23 mouse cellular contexts compared by ENCODE assay signal in the genomic region with DNA sequence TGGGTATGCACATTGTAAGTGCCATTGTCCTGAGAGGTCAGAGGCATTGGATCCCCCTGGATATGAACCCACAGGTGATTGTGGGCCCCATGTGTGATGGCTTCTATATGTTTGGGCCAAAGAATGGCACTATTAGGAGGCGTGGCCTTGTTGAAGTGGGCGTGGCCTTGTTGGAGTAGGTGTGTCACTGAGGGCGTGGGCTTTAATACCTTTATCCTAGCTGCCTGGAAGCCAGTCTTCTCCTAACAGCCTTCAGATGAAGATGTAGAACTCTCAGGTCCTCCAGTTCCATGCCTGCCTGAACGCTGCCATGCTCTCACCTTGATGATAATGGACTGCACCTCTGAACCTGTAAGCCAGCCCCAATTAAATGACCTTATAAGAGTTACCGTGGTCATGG. TPM values are rescaled to one million over a fixed set of nuclear protein-coding genes. Genes with fewer than 3 reads are reported as not detected.
DNase-seq lines count a peak whose midpoint lies in the region; ATAC-seq and TF ChIP-seq lines count a peak whose summit lies in the region.
"Had no signal": no experiment of that assay in that cellular context is flagged by ENCODE, and none has a peak within 500 bp of the region (broad histone marks: within the 10 kb centered on the region; RNA-seq: fewer than 3 reads in every experiment).

No protein-coding gene starts in this region.

- WGBS in forebrain, embryonic 11.5 days: 51% methylated on average over 5 of the region's 5 CpGs
- 53% methylated on average over 5 of the region's 5 CpGs for WGBS in forebrain, embryonic 15.5 days
- WGBS in midbrain, embryonic 13.5 days: 50% methylated on average over 5 of the region's 5 CpGs

- TF ChIP-seq EP300 in MEL (IDR thresholded peaks at IDR 0.05; ENCODE audit: low read depth in 1 of 2, low read length in 2 of 2): no peak

- H3K79me2 ChIP-seq in MEL (ENCODE audit: control insufficient read depth, insufficient read depth, low read length, poor library complexity): no peaks in the 10 kb centered on the region

- no peak for ATAC-seq in forebrain, embryonic 11.5 days (replicated peaks; ENCODE audit: low FRiP score)
- no peak for ATAC-seq in forebrain, embryonic 15.5 days (replicated peaks)
- no peak for ATAC-seq in midbrain, embryonic 13.5 days
- ATAC-seq: forebrain, embryonic 14.5 days; forebrain, postnatal 0 days had no signal

- H3K4me1 ChIP-seq in forebrain, embryonic 11.5 days (replicated peaks; ENCODE audit: control insufficient read depth, insufficient read depth, low read length): peaks cover 10% of the 10 kb centered on the region
- peaks cover 10% of the 10 kb centered on the region for H3K4me1 ChIP-seq in forebrain, embryonic 15.5 days
- no peaks in the 10 kb centered on the region for H3K4me1 ChIP-seq in MEL (ENCODE audit: control insufficient read depth in 1 of 2, insufficient read depth in 2 of 2, low read length in 2 of 2)
- peaks cover 9% of the 10 kb centered on the region for H3K4me1 ChIP-seq in midbrain, embryonic 13.5 days (replicated peaks)

- H3K9me3 ChIP-seq in forebrain, embryonic 11.5 days (ENCODE audit: control insufficient read depth, low read length): no peaks in the 10 kb centered on the region
- H3K9me3 ChIP-seq in forebrain, embryonic 15.5 days: no peaks in the 10 kb centered on the region
- no peaks in the 10 kb centered on the region for H3K9me3 ChIP-seq in MEL (replicated peaks; ENCODE audit: insufficient read depth, low read length)
- no peaks in the 10 kb centered on the region for H3K9me3 ChIP-seq in midbrain, embryonic 13.5 days
- H3K9me3 ChIP-seq: embryonic facial prominence, embryonic 10.5 days; embryonic facial prominence, embryonic 12.5 days; forebrain, embryonic 12.5 days; G1E had no signal

- no peak overlapping the region for H3K27ac ChIP-seq in forebrain, embryonic 11.5 days (ENCODE audit: low read depth, low read length)
- H3K27ac ChIP-seq in forebrain, embryonic 15.5 days (replicated peaks): no peak overlapping the region
- H3K27ac ChIP-seq in MEL (ENCODE audit: control insufficient read depth, low read depth, low read length): no peak overlapping the region
- H3K27ac ChIP-seq in midbrain, embryonic 13.5 days: no peak overlapping the region
- H3K27ac ChIP-seq: embryonic facial prominence, embryonic 10.5 days; embryonic facial prominence, embryonic 12.5 days; forebrain, embryonic 12.5 days had no signal

- H3K27me3 ChIP-seq in forebrain, embryonic 11.5 days (ENCODE audit: control insufficient read depth, insufficient read depth, low read length): no peaks in the 10 kb centered on the region; the same call in 1 of the 2 replicates
- H3K27me3 ChIP-seq in forebrain, embryonic 15.5 days: no peaks in the 10 kb centered on the region
- no peaks in the 10 kb centered on the region; a peak in 2 of 4 replicates for H3K27me3 ChIP-seq in MEL (ENCODE audit: control insufficient read depth in 1 of 2, insufficient read depth in 2 of 2, low read length in 2 of 2)
- H3K27me3 ChIP-seq in midbrain, embryonic 13.5 days: peaks cover 59% of the 10 kb centered on the region

- no peak overlapping the region for H3K4me2 ChIP-seq in forebrain, embryonic 11.5 days (ENCODE audit: low read depth, low read length, severe bottlenecking)
- no peak overlapping the region for H3K4me2 ChIP-seq in forebrain, embryonic 15.5 days (replicated peaks)
- H3K4me2 ChIP-seq in midbrain, embryonic 13.5 days (replicated peaks): no peak overlapping the region
- H3K4me2 ChIP-seq: embryonic facial prominence, embryonic 12.5 days; forebrain, embryonic 12.5 days had no signal

- TF ChIP-seq POLR2A in MEL (IDR thresholded peaks at IDR 0.05; ENCODE audit: control insufficient read depth in 1 of 2, insufficient read depth in 1 of 2, low read depth in 1 of 2, low read length in 2 of 2, poor library complexity in 1 of 2): no peak

- DNase-seq in forebrain, embryonic 11.5 days (ENCODE audit: low spot score): peak; percentile 44
- DNase-seq in A20 (ENCODE audit: low read depth, low spot score) (peak; percentile 7), MEL (ENCODE audit: low read depth, low spot score) (peak; percentile 6), ZHBTc4 (ENCODE audit: low read depth, low spot score) (peak; percentile 64)
- no peak for DNase-seq in right cerebral cortex, postnatal 36 days (ENCODE audit: low spot score in 2 of 2)
- no peak for DNase-seq in lung, postnatal 14 days
- DNase-seq: adrenal gland, adult 2 months; adrenal gland, postnatal 10 days; adrenal gland, postnatal 25 days; cerebellum, adult 11-12 months; cerebellum, adult 2 months; cerebellum, adult 9-10 months; cerebellum, postnatal 10 days; cerebellum, postnatal 25 days; forebrain, postnatal 0 days had no signal

- no peak overlapping the region for H3K4me3 ChIP-seq in forebrain, embryonic 11.5 days (ENCODE audit: low read depth, low read length)
- no peak overlapping the region for H3K4me3 ChIP-seq in forebrain, embryonic 15.5 days
- no peak overlapping the region for H3K4me3 ChIP-seq in MEL (ENCODE audit: control insufficient read depth in 1 of 2, insufficient read depth in 1 of 2, low read depth in 2 of 2, low read length in 2 of 2)
- H3K4me3 ChIP-seq in midbrain, embryonic 13.5 days (replicated peaks): no peak overlapping the region
- H3K4me3 ChIP-seq: embryonic facial prominence, embryonic 10.5 days; embryonic facial prominence, embryonic 12.5 days; forebrain, embryonic 12.5 days had no signal

- H3K36me3 ChIP-seq in forebrain, embryonic 11.5 days (ENCODE audit: control insufficient read depth, insufficient read depth, low read length): no peaks in the 10 kb centered on the region
- 0 out of 2 replicates have a peak, but pooled peaks cover 2% of the 10 kb centered on the region for H3K36me3 ChIP-seq in forebrain, embryonic 15.5 days
- H3K36me3 ChIP-seq in MEL (ENCODE audit: control insufficient read depth in 1 of 2, insufficient read depth in 2 of 2, low read length in 2 of 2): no peaks in the 10 kb centered on the region
- H3K36me3 ChIP-seq in midbrain, embryonic 13.5 days: no peaks in the 10 kb centered on the region
- H3K36me3 ChIP-seq: embryonic facial prominence, embryonic 10.5 days; embryonic facial prominence, embryonic 12.5 days; forebrain, embryonic 12.5 days; G1E had no signal

- no peak for TF ChIP-seq CTCF in MEL (IDR thresholded peaks at IDR 0.05 in 2 of 3, conservative IDR thresholded peaks at IDR 0.05 in 1 of 3; ENCODE audit: control insufficient read depth in 1 of 3, insufficient read depth in 1 of 3, low read depth in 2 of 3, low read length in 3 of 3, poor library complexity in 1 of 3, severe bottlenecking in 1 of 3)

- no peak overlapping the region for H3K9ac ChIP-seq in forebrain, embryonic 11.5 days (ENCODE audit: low read length)
- H3K9ac ChIP-seq in forebrain, embryonic 15.5 days (replicated peaks): no peak overlapping the region
- no peak overlapping the region for H3K9ac ChIP-seq in MEL (ENCODE audit: control insufficient read depth, low read depth, low read length, poor library complexity, severe bottlenecking)
- no peak overlapping the region for H3K9ac ChIP-seq in midbrain, embryonic 13.5 days (replicated peaks)
- H3K9ac ChIP-seq: embryonic facial prominence, embryonic 12.5 days; forebrain, embryonic 12.5 days; forebrain, postnatal 0 days had no signal

- TF ChIP-seq RAD21 in MEL (IDR thresholded peaks at IDR 0.05; ENCODE audit: low read depth, low read length): no peak

TF ChIP-seq in MEL, 35 proteins besides CTCF, POLR2A, EP300 and RAD21:
- TF ChIP-seq NRF1 (IDR thresholded peaks at IDR 0.05; ENCODE audit: insufficient read depth, low read depth, low read length, poor library complexity, severe bottlenecking): no peak
- TF ChIP-seq UBTF (IDR thresholded peaks at IDR 0.05; ENCODE audit: borderline replicate concordance, insufficient read depth, low read depth, low read length): no peak
- TF ChIP-seq TCF12 (IDR thresholded peaks at IDR 0.05; ENCODE audit: low read depth, low read length): no peak
- no peak for TF ChIP-seq SMC3 (IDR thresholded peaks at IDR 0.05; ENCODE audit: low read depth, low read length)
- no peak for TF ChIP-seq RCOR1 (IDR thresholded peaks at IDR 0.05; ENCODE audit: low read depth, low read length)

RNA-seq across cellular contexts. Expression of a gene that starts 55.1 kb away (rescaled TPM):
- polyA plus RNA-seq in forebrain, embryonic 11.5 days (2014; fragmentation: Nextera tagmentation; extraction: Ambion mirVana): 5.5 and 6.8 TPM in 2 replicates
- polyA plus RNA-seq in forebrain, embryonic 15.5 days (2015; fragmentation: Nextera tagmentation; extraction: Ambion mirVana): 1.8 and 3.9 TPM in 2 replicates
- not detected in 2 replicates for total RNA-seq in MEL (2012; rRNA removed)
- not detected for polyA plus RNA-seq in MEL (2012; ENCODE audit: insufficient read depth in 1 of 2, insufficient read length in 2 of 2, low read depth in 1 of 2, low replicate concordance in 2 of 2, missing spikeins in 1 of 2)
- 2.1 and 2.5 TPM in 2 replicates for polyA plus RNA-seq in midbrain, embryonic 13.5 days (2015; fragmentation: Nextera tagmentation; extraction: Ambion mirVana)
- total RNA-seq: G1E had no signal
- polyA plus RNA-seq: C2C12, G1E had no signal

Comparison
In these comparisons a context has a peak if more than half of its experiments do, and no peak if none do; other contexts are left out.
1. DNase-seq: peak in forebrain, embryonic 11.5 days (single experiment), A20 (single experiment), MEL (single experiment) and ZHBTc4 (single experiment); none in right cerebral cortex, postnatal 36 days (0 of 2) and lung, postnatal 14 days (single experiment).